Mouse (Mus musculus): ENCODE results near the gene Apoc4.

Gene Apoc4

DNA sequence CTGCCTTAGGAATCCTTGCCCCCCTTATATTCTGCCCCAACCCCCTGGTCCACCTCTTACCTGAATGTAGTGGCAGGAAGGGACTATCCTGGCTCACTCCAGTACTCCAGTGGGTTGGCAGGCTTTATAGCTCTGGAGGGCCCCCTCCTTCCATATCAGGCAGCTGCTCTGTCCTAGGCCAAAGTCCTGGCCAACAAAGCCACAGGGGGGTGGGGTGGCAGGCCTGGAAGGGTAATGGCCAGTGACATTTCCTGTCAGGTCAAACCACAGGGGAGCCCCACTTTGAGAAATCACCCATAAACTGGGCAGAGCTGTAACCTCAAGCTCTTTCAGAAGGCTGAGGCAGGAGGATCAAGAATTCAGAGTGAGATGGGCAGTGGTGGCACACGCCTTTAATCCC lies 4.6 kb downstream of the Apoc4 start:
- DNase-seq (ENCODE audit: low spot score): no peak

DNA sequence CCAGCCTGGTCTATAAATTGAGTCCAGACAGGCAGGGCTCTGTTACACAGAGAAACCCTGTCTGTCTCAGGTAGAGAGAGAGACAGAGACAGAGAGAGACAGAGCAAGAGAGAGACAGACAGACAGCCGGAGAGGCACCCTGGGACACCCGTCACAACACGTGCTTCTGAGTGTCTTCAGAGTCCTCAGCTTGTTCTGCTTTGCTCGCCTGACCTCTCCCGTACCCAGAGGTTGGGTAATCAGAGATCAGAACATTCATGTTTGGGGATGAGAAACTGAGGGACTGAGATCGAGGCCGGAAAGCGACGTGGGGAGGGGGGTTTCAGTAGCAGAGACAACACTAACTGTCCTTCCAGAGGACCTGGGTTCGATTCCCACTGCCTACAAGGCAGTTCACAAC lies 5.5 kb downstream of the Apoc4 start:
- no peak for DNase-seq (ENCODE audit: low spot score)

DNA sequence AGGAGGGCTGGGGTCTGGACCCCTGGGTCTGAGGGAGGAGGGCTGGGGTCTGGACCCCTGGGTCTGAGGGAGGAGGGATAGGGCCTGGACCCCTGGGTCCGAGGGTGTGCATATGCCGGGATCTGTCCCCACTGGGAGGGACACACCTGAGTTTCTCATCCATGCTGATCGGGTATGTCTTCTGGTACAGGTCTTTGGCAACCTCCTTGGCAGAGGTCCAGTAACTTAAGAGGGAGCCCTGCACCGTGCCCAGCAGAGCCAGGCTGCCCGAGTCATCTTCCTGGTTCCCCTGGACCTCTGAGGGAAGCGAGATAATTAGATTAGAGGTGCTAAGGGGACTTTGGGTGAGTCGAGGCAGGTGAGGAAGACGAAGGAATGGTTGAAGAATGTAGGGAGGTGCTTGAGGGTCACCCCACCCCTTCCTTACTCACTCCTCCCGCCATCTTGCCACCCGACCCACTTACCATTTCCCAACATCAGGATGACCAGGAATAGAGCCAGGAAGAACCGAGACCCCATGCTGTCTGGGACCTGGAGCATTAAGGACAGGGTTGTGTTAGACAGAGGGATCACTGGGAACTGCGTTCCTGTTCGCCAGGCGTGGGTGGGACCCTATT lies 8.1 kb downstream of the Apoc4 start:
- no peak for DNase-seq (ENCODE audit: low spot score)

DNA sequence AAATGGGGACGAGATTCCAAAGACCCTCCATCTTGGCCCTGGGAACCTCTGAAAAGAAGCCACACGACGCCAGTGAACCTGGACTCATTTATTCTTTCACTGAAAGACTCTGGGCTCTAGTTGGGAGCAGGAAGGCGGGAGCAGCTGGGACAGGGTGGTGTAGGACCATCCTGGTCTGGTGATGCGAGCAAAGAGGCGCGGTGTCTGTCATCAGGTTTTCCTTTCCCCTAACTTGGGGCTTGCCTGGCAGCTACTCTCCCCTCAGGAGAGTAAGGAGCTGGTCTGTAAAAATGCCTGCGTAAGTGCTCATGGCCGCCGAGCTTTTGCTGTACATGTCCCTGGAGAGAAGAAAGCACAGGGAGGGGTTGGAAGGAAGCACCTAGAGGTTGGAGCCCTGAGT lies 9.8 kb downstream of the Apoc4 start:
- DNase-seq (ENCODE audit: low spot score): no peak

DNA sequence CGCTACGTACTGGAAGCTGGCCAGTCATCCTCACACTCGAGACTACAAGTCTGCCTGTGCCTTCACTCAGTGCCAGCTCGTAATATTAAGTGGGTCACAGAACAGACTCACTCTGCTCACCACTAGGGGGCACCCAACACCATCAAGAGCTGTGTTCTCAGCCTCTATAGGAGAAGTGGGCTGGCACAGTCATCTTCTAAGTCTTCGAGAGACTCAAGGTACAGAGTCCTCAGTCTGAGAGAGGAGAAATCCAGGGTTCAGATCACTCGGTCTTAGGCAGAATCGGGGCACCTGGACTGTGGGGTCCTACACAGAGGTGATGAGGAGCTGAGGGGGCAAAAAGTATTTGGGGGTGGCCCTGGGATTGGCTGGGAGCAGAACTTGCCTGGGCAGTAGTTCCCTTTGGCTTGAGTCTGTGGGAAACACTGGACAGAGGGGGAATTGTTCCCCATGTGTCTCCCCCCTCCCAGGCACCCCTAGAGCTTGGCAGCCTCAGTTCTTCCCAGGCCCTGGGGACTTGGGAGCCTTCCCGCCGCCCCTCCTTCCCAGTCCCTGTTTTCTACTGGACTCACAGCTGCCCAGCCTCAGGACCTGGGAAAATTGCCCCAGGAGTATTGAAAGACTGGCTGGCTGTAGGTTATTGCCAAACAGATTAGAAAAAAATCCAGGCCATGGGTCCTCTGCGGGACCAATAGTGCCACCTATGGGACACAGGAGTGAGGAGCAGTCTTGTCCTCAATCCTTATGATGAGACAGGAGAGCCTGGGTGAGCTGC lies 12.1 kb downstream of the Apoc4 start:
- DNase-seq (ENCODE audit: low spot score): peak; percentile 96

DNA sequence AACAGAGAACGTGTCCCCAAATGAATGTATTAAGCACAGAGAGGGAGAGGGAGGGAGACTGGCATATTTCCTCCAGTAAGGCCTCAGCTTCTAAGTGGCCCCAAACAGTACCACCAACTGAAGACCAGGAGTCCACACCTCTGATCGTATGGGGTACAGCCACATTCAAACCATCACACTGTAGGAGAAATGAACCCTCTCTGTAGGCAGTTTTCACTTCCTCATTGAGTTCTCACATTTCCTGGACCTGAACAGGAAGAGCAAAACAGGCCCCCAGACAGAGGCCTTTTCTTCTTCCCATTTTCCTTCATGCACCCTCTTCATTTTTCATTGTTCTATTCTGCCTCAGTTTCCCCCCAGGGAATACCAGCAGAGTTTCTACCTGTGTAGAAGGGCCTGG lies 13.8 kb downstream of the Apoc4 start:
- no peak for DNase-seq (ENCODE audit: low spot score)

DNA sequence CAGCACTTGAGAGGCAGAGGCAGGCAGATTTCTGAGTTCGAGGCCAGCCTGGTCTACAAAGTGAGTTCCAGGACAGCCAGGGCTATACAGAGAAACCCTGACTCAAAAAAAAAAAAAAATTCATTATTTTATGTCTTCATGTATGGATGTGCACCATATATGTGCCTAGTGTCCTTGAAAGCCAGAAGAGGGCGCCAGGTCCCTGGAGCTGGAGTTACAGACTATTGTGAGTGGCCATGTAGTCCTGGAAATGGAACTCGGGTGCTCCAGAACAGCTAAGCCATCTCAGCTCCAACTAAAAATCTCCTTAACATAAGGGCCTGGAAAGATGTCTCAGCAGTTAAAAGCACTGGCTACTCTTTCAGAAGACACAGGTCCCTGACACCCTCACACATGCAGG lies 14.5 kb downstream of the Apoc4 start:
- no peak for DNase-seq (ENCODE audit: low spot score)

DNA sequence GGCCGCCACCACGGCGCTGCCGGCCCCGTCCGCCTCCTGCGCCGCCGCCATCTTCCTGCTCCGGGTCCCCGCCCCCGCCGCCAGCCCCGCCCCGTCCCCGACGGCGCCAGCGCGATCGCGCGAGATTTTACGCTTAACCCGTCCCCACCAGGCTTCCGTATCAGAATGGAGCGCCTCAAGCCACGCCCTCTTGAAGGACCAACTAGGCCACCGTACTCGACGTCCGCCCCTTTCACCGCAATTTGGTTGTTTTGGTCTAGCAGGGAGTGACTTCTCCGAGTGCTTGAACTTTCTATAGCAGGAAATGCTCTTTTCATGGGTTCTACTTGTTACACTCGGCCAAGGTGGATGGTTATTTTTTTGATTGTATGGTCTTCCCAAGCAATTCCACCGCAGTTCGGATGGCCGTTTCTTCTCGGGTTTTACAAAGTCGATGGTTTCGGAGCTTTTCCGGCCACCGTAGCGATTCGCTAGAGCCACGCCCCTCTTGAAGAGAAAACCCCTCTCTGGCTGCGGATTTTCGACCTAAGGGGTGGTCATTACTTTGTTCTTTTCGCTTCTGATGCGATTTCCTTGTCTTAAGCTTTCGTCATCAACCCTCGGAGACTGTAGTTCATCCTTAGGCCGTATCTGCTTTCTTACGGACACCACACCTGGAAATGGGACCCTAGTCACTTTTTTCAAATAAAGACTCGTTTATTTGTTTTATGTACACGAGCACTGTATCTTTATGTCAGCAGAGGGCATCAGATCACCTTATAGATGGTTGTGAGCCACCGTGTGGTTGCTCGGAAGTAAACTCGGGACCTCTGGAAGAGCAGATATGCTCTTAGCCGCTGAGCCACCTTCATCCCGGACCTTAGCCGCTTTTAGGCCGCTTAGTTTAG lies 16.1 kb downstream of the Apoc4 start, which contains the start of gene Clptm1:
Gene Clptm1, minus strand, starts transcription at position 79 of the 887 bp plus-strand sequence.
- DNase-seq (ENCODE audit: low spot score): peak; percentile 99

DNA sequence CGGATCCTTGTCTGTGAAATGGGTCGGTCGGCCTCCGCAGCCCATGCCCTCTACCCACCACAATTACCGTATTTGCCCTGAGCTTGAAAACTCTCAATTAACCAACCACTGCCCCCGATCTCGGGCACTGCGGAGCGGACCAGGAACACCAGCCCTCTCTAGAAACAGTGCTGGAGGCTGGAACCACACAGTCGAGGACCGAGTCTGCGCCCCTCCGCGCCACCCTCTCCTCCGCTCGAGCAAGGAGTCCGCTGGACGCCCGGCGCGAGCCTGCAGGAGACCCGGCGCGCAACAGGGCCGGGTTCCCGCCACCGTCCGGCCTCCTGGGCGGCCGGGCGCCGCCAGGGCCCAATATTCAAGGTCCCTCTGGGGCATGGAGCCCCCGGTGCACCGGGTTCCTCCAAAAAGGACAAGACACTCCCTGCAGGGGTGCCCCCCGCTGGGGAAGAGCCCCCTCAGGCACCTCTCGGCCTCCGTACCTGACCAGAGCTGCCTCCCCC lies 16.8 kb downstream of the Apoc4 start:
- no peak for DNase-seq (ENCODE audit: low spot score)

DNA sequence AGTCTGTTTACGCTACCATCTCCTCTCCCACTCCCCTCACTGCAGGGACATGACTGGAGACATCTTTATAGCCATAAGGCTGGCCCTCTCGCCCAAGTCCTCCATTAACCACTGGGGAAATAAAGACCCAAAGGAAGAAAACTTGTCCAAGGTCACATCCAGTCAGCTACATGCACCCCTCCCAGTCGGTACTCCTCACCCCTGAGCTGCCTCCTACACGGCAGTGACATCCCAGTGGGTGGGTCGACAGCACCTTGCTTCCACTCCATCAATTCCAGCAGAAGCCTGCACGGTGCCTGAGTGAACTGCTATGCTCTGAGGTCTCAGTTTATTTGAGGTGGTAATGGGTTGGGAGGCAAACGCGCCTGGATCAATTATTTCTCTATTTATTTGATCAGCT lies 17.3 kb downstream of the Apoc4 start:
- DNase-seq (ENCODE audit: low spot score): no peak

DNA sequence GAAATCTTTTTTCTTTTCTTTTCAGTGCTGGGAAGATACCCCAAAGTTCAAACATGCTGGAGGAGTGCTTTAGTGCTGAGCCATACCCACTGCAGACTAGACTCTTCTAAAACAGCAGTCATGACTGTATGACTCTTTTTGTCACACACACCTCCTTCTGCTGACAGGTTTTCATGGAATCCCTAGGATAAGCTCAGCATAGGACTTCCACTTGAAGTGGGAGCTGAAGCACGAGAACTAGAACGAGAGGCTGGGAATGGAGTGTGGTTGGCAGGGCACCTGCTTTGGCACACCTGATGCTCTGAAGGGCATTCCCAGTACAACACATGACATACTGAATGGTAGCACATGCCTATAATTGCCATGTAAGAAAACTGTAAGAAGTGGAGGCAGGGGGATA lies 28.7 kb downstream of the Apoc4 start:
- no peak for DNase-seq (ENCODE audit: low spot score)

DNA sequence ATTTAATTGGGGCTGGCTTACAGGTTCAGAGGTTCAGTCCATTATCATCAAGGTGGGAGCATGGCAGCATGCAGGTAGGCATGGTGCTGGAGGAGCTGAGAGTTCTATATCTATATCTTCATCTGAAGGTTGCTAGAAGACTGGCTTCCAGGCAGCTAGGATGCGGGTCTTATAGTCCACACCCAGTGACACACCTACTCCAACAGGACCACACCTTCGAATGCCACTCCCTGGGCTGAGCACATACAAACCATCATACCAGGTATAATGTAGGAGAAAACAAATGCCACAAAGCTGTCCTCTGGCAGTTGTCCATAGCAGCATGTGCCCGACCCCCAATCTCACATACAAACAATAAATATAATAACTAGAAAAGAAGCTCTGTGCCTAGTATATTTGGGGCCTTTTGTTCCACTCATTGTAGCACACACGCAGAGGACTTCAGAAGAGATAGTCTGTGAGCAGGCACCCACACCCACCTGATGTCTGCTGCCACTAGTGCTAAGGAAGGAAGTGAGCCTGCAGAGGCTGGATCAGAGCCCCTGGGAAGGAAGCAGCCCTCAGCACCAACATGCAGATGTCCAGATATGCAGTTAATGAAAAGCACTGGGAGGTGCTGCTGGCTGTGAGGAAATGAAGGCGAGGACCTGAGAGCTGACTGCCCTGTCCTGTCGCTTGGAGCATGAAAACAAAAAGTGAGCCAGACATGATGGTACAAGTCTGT lies 30.1 kb downstream of the Apoc4 start:
- no peak for DNase-seq (ENCODE audit: low spot score)

DNA sequence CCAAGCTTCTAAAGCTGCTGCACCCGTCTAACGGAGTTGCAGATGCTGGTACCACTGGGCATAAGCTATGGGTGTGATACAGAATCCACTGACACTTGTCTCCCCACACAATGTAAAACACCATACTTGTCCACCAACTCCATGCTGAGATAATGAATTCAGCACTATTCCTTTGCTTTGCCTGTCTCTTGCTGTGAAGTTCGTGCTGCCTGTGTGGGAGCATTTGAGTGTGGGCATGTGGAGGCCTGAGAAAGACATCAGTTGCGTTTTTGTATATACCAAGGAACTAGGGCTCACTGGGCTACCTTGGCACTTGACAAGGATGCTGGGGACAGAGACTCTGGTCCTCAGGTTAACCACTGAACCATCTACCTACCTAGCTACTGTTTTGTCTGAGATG lies 40.1 kb downstream of the Apoc4 start:
- no peak for DNase-seq (ENCODE audit: low spot score)

DNA sequence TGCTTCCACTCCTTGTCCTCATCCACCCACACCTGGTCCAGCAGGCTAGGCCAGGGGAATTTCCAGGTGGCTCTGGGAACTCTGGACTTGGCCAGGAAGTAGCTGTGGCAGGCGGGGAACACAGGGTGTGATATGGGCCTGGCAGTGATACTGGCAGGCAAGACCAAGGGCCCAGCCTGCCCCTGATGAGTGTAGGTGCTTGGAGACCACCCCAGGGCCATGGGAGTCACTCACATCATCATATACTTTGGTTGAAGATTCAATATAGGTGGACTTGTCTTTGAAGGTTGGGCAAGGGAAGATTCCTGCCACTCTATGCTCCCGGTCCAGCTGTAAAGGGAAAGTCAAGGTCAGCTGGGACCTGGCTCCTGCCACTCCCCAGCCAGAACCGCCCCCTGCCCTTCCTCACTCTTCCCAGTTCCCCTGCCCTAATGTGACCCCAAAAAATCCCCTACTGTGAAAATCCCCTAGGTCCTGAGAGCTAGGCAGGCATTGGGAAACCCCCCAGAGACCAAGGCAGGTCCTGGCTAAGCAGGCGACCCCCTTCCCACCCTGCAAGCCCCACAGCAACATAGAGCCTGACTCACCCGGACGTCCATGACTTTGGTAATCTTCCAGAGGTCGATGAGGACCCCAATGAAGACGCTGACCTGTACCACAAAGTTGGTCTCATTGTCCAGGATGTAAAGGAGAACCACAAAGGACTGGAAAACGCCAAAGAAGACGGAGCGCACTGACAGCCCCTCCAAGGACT lies 46.0 kb downstream of the Apoc4 start:
- DNase-seq (ENCODE audit: low spot score): no peak

DNA sequence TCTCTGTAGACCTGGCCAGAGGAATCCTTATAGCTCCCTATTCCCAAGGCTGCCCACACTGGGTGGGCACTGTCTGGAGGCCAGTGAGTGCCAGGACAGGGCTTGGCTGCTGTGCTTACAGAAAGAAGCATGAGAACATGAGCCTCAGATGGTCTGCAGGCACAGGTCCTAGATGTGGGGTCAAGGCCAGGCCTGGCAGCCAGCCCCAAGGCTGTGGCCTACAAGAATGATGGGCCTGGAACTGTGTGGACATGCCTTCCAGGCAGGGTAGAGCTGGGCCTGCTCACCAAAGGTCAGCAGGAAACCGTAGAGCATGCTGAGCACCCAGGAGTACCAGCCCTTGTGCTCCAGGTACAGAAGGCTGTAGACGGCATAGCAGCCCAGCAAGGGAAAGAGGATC lies 46.7 kb downstream of the Apoc4 start:
- DNase-seq (ENCODE audit: low spot score): no peak

DNA sequence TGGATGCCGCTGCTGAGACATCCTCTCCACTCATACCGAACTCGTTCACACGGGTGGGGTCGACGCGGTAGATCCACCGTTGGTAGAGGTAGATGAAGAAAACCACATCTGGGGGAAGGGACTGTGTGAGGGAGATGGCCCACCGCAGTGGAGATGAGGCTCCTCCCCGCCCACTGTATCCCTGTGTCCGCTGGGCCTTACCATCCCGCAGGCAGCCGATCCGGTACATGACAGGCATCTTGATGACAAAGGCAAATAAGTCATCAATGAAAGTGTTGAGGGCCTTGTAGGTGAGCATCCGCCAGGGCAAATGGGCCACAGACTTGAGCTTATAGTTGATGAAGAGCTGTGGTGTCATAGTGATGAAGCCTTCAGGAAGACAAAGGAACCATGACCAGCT lies 47.4 kb downstream of the Apoc4 start:
- no peak for DNase-seq (ENCODE audit: low spot score)

DNA sequence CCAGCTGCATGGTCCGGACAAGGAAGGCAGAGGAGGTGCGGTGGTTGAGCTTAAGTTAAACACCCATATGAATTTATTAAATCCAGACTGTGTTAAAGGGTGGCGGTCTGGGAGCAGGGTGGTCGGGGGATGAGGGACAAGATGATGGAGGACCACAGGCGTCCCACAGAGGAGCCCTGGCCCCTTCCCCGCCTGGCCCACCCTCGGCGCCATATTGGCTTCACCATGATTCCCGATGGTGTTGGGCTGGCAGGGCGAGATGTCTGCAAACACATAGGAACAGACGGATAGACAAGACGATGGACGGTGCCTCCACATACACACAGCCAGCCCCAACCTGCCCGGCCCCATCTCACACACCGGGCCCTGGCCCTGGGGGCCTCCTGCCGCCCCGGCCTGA lies 48.1 kb downstream of the Apoc4 start:
- no peak for DNase-seq (ENCODE audit: low spot score)

DNA sequence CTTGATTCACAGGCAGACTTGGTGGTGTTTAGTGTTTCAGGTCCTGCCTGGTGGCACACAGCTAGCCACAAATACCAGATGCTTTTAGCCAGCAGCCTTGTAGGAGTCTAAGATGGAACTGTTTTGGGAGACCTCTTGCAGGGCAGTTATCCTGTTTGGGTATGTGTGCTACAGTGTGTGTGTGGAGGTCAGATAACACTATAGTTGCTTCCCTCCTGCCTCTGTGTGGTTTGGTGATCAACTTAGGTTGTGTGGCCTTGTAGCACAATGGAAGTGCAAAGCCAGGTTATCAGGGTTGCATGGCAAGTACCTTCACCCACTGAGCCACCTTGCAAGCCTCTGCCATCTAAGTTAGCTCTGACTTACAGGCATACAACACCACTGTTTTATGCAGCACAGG lies 48.6 kb downstream of the Apoc4 start:
- DNase-seq (ENCODE audit: low spot score): no peak

DNA sequence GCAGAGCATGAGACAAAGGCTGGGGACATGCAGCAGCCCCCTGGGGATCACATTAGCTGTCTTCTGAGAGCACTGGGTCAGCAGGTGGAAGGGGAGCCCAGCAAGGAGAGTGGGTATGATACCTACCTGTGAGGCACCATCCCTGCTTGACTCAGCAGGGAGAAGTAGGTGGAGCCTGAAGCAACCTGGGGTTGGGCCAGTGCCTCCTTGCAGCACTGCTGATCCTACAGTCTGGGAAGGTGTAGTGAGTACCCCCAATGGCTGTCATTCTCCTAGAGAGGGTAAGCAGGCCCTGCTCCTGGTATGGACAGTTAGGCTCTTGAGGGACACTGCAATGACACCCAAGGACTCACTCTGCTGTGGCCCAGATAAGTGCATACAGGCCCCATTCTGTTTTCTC lies 49.0 kb downstream of the Apoc4 start:
- no peak for DNase-seq (ENCODE audit: low spot score)

DNA sequence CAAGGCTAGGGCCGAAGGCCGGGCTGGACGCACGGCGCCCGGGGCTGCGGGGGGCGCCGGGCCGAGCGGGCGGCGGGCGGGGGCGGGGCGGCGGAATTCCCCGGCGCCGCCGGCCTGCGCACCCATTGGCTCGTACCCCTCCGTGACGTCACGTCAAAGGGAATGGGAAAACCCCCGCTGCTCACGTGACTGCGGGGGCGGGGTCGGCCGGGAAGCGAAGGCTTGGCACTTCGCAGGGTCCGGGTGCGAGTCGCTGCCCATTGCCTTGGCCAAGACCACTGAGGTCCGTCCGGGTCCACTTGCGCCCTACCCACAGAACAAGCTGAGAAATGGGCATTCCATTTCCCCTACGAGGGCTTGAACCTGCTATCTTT lies 51.9 kb downstream of the Apoc4 start, which contains the start of gene Relb:
Gene Relb, minus strand, starts transcription at position 78 of the 374 bp plus-strand sequence.
- peak; percentile 96 for DNase-seq (ENCODE audit: low spot score)
